Mouse (Mus musculus) megakaryocyte, embryonic 14.5 days (primary cell): ENCODE data around the gene Tmem156. TPM values are rescaled to one million over a fixed set of nuclear protein-coding genes. Genes with fewer than 3 reads are reported as not detected.
"Not testable (repeated sequence)": the region's sequence is repeated elsewhere in the genome, so short reads cannot be mapped to it uniquely, and the experiment has no call there.

Source experiments
- H3K27me3 ChIP-seq: replicated peaks from 2 replicates; pipeline ENCODE3; 2012; ENCODE audit warnings: inconsistent platforms
- H3K36me3 ChIP-seq: replicated peaks from 2 replicates; pipeline ENCODE3; 2012; ENCODE audit warnings: low read length, inconsistent platforms, mixed read lengths
- H3K4me1 ChIP-seq: 2 replicates; pipeline ENCODE4 v1.6.1; 2012; ENCODE audit warnings: inconsistent platforms
- H3K4me3 ChIP-seq: replicated peaks from 2 replicates; pipeline ENCODE3; 2012; ENCODE audit warnings: moderate library complexity, mild to moderate bottlenecking, inconsistent platforms
- H3K9me3 ChIP-seq: 2 replicates; pipeline ENCODE4 v1.6.1; 2012; ENCODE audit warnings: inconsistent platforms
- FLI1 ChIP-seq: IDR thresholded peaks from 2 replicates; pipeline ENCODE4 v1.6.1; 2012; ENCODE audit warnings: low read length, inconsistent platforms, mixed read lengths
- GATA1 ChIP-seq: IDR thresholded peaks from 3 replicates; pipeline ENCODE4 v1.6.1; 2012; ENCODE audit warnings: mixed read lengths, low read length, inconsistent platforms, borderline replicate concordance
- polyA plus RNA-seq: library from polyadenylated mRNA; stranded (reverse); fragments of >175 nt; gene quantifications from 2 replicates; pipeline ENCODE4 v1.2.3, GENCODE M21; 2012; ENCODE audit warnings: low replicate concordance; ENCODE audit not compliant: insufficient read depth

The Tmem156 gene
- polyA plus RNA-seq, 1 experiment = not detected

GRCm38 (mm10) chr5:65119495-65119894 lies 27.6 kb upstream of the Tmem156 start:
- peak overlapping the region; percentile 26 for H3K4me3 ChIP-seq
- H3K9me3 ChIP-seq = no peaks in the 10 kb centered on the region
- TF ChIP-seq FLI1 (no peak), GATA1 (no peak)
- peaks cover 48% of the 10 kb centered on the region for H3K36me3 ChIP-seq
- H3K27me3 ChIP-seq = no peaks in the 10 kb centered on the region
- peaks cover 44% of the 10 kb centered on the region for H3K4me1 ChIP-seq

GRCm38 (mm10) chr5:65116789-65117188 lies 24.9 kb upstream of the Tmem156 start:
- H3K27me3 ChIP-seq = no peaks in the 10 kb centered on the region
- TF ChIP-seq GATA1 = no peak
- TF ChIP-seq FLI1 = no peak
- H3K4me1 ChIP-seq = peaks cover 61% of the 10 kb centered on the region
- no peaks in the 10 kb centered on the region for H3K9me3 ChIP-seq
- peak overlapping the region; percentile 29 for H3K4me3 ChIP-seq
- H3K36me3 ChIP-seq = peaks cover 49% of the 10 kb centered on the region

GRCm38 (mm10) chr5:65113323-65113722 lies 21.4 kb upstream of the Tmem156 start:
- no peak overlapping the region for H3K4me3 ChIP-seq
- H3K4me1 ChIP-seq = peaks cover 48% of the 10 kb centered on the region
- H3K36me3 ChIP-seq = peaks cover 37% of the 10 kb centered on the region
- H3K9me3 ChIP-seq = no peaks in the 10 kb centered on the region
- no peaks in the 10 kb centered on the region for H3K27me3 ChIP-seq
- TF ChIP-seq GATA1 = no peak

GRCm38 (mm10) chr5:65112225-65112624 lies 20.3 kb upstream of the Tmem156 start:
- not testable (repeated sequence) for H3K27me3 ChIP-seq, H3K9me3 ChIP-seq, H3K4me3 ChIP-seq
- H3K36me3 ChIP-seq = peaks cover 30% of the 10 kb centered on the region
- H3K4me1 ChIP-seq = peaks cover 41% of the 10 kb centered on the region

GRCm38 (mm10) chr5:65107773-65108432 lies 16.0 kb upstream of the Tmem156 start:
- Histone ChIP-seq H3K9me3 (0 out of 2 replicates have a peak, but pooled peaks cover 3% of the 10 kb centered on the region), H3K36me3 (peaks cover 7% of the 10 kb centered on the region), H3K4me3 (peak overlapping the region; percentile 95), H3K27me3 (no peaks in the 10 kb centered on the region), H3K4me1 (peaks cover 53% of the 10 kb centered on the region)
- TF ChIP-seq FLI1 = no peak
- no peak for TF ChIP-seq GATA1

- Histone ChIP-seq H3K9me3 (0 out of 2 replicates have a peak, but pooled peaks cover 3% of the 10 kb centered on the region), H3K4me1 (peaks cover 53% of the 10 kb centered on the region), H3K27me3 (no peaks in the 10 kb centered on the region), H3K36me3 (peaks cover 4% of the 10 kb centered on the region), H3K4me3 (peak within 1 kb of the TSS; percentile 95)
- TF ChIP-seq FLI1 (no peak), GATA1 (no peak)
Observed at GRCm38 (mm10) chr5:65106876-65107772, 15.2 kb upstream of the Tmem156 start, which contains the start of gene Klhl5. Gene Klhl5 (plus strand): TSS chr5:65107539.

- Histone ChIP-seq H3K4me3 (peak overlapping the region; percentile 72), H3K4me1 (peaks cover 62% of the 10 kb centered on the region), H3K9me3 (0 out of 2 replicates have a peak, but pooled peaks cover 3% of the 10 kb centered on the region), H3K36me3 (peaks cover 2% of the 10 kb centered on the region), H3K27me3 (peaks cover 3% of the 10 kb centered on the region)
- TF ChIP-seq GATA1 (no peak), FLI1 (no peak)
Observed at GRCm38 (mm10) chr5:65102641-65103042, 10.7 kb upstream of the Tmem156 start.

- TF ChIP-seq GATA1 = no peak
- TF ChIP-seq FLI1 = no peak
- Histone ChIP-seq H3K27me3 (peaks cover 3% of the 10 kb centered on the region), H3K9me3 (0 out of 2 replicates have a peak, but pooled peaks cover 3% of the 10 kb centered on the region), H3K4me1 (peaks cover 60% of the 10 kb centered on the region), H3K4me3 (peak overlapping the region; percentile 79), H3K36me3 (peaks cover 2% of the 10 kb centered on the region)
Observed at GRCm38 (mm10) chr5:65102026-65102640, 10.2 kb upstream of the Tmem156 start.

GRCm38 (mm10) chr5:65101621-65102020 lies 9.7 kb upstream of the Tmem156 start:
- TF ChIP-seq FLI1 (no peak), GATA1 (no peak)
- 0 out of 2 replicates have a peak, but pooled peaks cover 3% of the 10 kb centered on the region for H3K9me3 ChIP-seq
- H3K36me3 ChIP-seq = peaks cover 2% of the 10 kb centered on the region
- peak overlapping the region; percentile 79 for H3K4me3 ChIP-seq
- peaks cover 3% of the 10 kb centered on the region for H3K27me3 ChIP-seq
- H3K4me1 ChIP-seq = peaks cover 55% of the 10 kb centered on the region
